ENCODE assay signal across 17 mouse cellular contexts in the genomic region with DNA sequence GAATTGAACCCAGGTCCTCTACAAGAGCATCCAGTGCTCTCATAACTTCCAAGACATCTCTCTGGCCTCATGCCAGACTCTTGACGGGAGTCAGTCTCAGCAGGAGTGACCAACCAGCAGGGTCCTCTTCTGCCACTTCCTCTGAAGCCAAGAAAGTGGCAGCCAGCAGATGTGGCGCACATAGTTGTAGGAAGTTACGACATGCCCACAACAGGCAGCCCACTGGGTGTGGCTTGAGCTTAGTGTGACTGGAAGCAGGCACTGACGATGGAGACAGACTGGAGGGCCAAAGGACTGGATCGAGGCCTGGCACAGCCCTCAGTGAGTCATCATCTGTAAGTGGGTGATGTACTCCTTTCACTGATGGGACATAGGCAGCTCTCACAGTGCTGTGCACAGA. TPM values are rescaled to one million over a fixed set of nuclear protein-coding genes. Genes with fewer than 3 reads are reported as not detected.
A peak's percentile ranks its signal among the peaks of the same experiment; 100 is the strongest.
DNase-seq lines count a peak whose midpoint lies in the region; ATAC-seq and TF ChIP-seq lines count a peak whose summit lies in the region.
"Had no signal": no experiment of that assay in that cellular context is flagged by ENCODE, and none has a peak within 500 bp of the region (broad histone marks: within the 10 kb centered on the region; RNA-seq: fewer than 3 reads in every experiment).

No protein-coding gene starts in this region.

- ATAC-seq in liver, postnatal 0 days = peak; percentile 53; the same call in 1 of the 2 replicates
- peak; percentile 87 for ATAC-seq in megakaryocyte progenitor cell, adult 5-6 weeks (replicated peaks; ENCODE audit: poor library complexity)
- ATAC-seq in forebrain, embryonic 11.5 days (replicated peaks; ENCODE audit: low FRiP score) = no peak
- ATAC-seq: forebrain, embryonic 13.5 days; midbrain, embryonic 16.5 days had no signal

- no peaks in the 10 kb centered on the region for H3K9me3 ChIP-seq in liver, postnatal 0 days (ENCODE audit: low read length)
- H3K9me3 ChIP-seq in forebrain, embryonic 11.5 days (ENCODE audit: control insufficient read depth, low read length) = no peaks in the 10 kb centered on the region
- H3K9me3 ChIP-seq: embryonic facial prominence, embryonic 13.5 days; forebrain, embryonic 13.5 days; hindbrain, embryonic 15.5 days; neural tube, embryonic 15.5 days had no signal

- no peak for TF ChIP-seq EP300 in liver, postnatal 0 days (IDR thresholded peaks at IDR 0.05; ENCODE audit: low read depth)

- DNase-seq in layer of hippocampus, adult 9-11 months = peak; percentile 49
- no peak for DNase-seq in layer of hippocampus, postnatal 25 days (ENCODE audit: extremely low spot score in 1 of 2, low spot score in 1 of 2)
- peak; percentile 42 for DNase-seq in adrenal gland, postnatal 10 days
- DNase-seq in liver, postnatal 0 days = peak; percentile 48
- no peak for DNase-seq in embryo, embryonic 11 days
- no peak for DNase-seq in heart, postnatal 4 days
- DNase-seq in forebrain, embryonic 11.5 days (ENCODE audit: low spot score) = no peak
- DNase-seq: gastrocnemius, adult 2 months; kidney, adult 2 months; thymus, postnatal 25 days had no signal

- H3K4me1 ChIP-seq in liver, postnatal 0 days (ENCODE audit: insufficient read depth) = peaks cover 15% of the 10 kb centered on the region
- peaks cover 2% of the 10 kb centered on the region; the same call in 1 of the 2 replicates for H3K4me1 ChIP-seq in forebrain, embryonic 11.5 days (replicated peaks; ENCODE audit: control insufficient read depth, insufficient read depth, low read length)

- H3K4me3 ChIP-seq in liver, postnatal 0 days (ENCODE audit: low read depth, low read length) = no peak overlapping the region
- no peak overlapping the region for H3K4me3 ChIP-seq in forebrain, embryonic 11.5 days (ENCODE audit: low read depth, low read length)
- H3K4me3 ChIP-seq: embryonic facial prominence, embryonic 13.5 days; forebrain, embryonic 13.5 days; gastrocnemius, adult 2 months; hindbrain, embryonic 15.5 days; neural tube, embryonic 15.5 days had no signal

- 0 out of 2 replicates have a peak overlapping the region, but pooled peaks have one; percentile 16 for H3K27ac ChIP-seq in liver, postnatal 0 days (ENCODE audit: low read depth)
- H3K27ac ChIP-seq in forebrain, embryonic 11.5 days (ENCODE audit: low read depth, low read length) = no peak overlapping the region
- H3K27ac ChIP-seq: embryonic facial prominence, embryonic 13.5 days; forebrain, embryonic 13.5 days; gastrocnemius, adult 2 months; hindbrain, embryonic 15.5 days; liver, embryonic 14.5 days; neural tube, embryonic 15.5 days had no signal

- 64% methylated on average over 5 of the region's 5 CpGs for WGBS in liver, postnatal 0 days (ENCODE audit: insufficient replicate concordance)
- 90% methylated on average over 5 of the region's 5 CpGs for WGBS in forebrain, embryonic 11.5 days

- no peak overlapping the region for H3K4me2 ChIP-seq in liver, postnatal 0 days (ENCODE audit: low read depth, low read length)
- no peak overlapping the region for H3K4me2 ChIP-seq in forebrain, embryonic 11.5 days (ENCODE audit: low read depth, low read length, severe bottlenecking)
- H3K4me2 ChIP-seq: embryonic facial prominence, embryonic 13.5 days; forebrain, embryonic 13.5 days; hindbrain, embryonic 15.5 days; neural tube, embryonic 15.5 days had no signal

- H3K36me3 ChIP-seq in liver, postnatal 0 days (replicated peaks; ENCODE audit: insufficient read depth, low read length) = no peaks in the 10 kb centered on the region
- no peaks in the 10 kb centered on the region for H3K36me3 ChIP-seq in forebrain, embryonic 11.5 days (ENCODE audit: control insufficient read depth, insufficient read depth, low read length)
- H3K36me3 ChIP-seq: embryonic facial prominence, embryonic 13.5 days; hindbrain, embryonic 15.5 days; neural tube, embryonic 15.5 days had no signal

- no peak overlapping the region for H3K9ac ChIP-seq in liver, postnatal 0 days (replicated peaks)
- H3K9ac ChIP-seq in forebrain, embryonic 11.5 days (ENCODE audit: low read length) = no peak overlapping the region
- H3K9ac ChIP-seq: embryonic facial prominence, embryonic 13.5 days; forebrain, embryonic 13.5 days; hindbrain, embryonic 15.5 days; liver, embryonic 14.5 days; neural tube, embryonic 15.5 days had no signal

- TF ChIP-seq CTCF in liver, postnatal 0 days (IDR thresholded peaks at IDR 0.05; ENCODE audit: low read depth) = no peak

- no peaks in the 10 kb centered on the region for H3K27me3 ChIP-seq in liver, postnatal 0 days (ENCODE audit: insufficient read depth, low read length)
- H3K27me3 ChIP-seq in forebrain, embryonic 11.5 days (ENCODE audit: control insufficient read depth, insufficient read depth, low read length) = no peaks in the 10 kb centered on the region
- H3K27me3 ChIP-seq: forebrain, embryonic 13.5 days; hindbrain, embryonic 15.5 days; neural tube, embryonic 15.5 days had no signal

RNA-seq across cellular contexts. Expression of a gene that starts 37.0 kb away (rescaled TPM):
- total RNA-seq in layer of hippocampus, postnatal 25 days (2021) = 10 to 100 TPM; 15.5 to 16.5 TPM
- 10 to 100 TPM; 30.8 to 32.9 TPM for total RNA-seq in adrenal gland, postnatal 10 days (2021)
- 2.8 TPM in 2 replicates for polyA plus RNA-seq in liver, postnatal 0 days (2015; fragmentation: Nextera tagmentation; extraction: Ambion mirVana)
- total RNA-seq in megakaryocyte progenitor cell, adult 5-6 weeks (2015) = 31.0 and 32.8 TPM in 2 replicates
- 6.0 and 7.0 TPM in 2 replicates for total RNA-seq in megakaryocyte progenitor cell, adult 5-6 weeks (2017)
- 10 to 100 TPM; 46.4 to 49.9 TPM for total RNA-seq in heart, postnatal 4 days (2021)
- 38.5 and 47.9 TPM in 2 replicates for polyA plus RNA-seq in forebrain, embryonic 11.5 days (2014; fragmentation: Nextera tagmentation; extraction: Ambion mirVana)

RNA-seq across cellular contexts. Expression of a gene that starts 53.8 kb away (rescaled TPM):
- total RNA-seq in layer of hippocampus, postnatal 25 days (2021) = 10 to 100 TPM; 69.5 to 72.0 TPM
- 100 to 1,000 TPM in 1 of 2 experiments, 10 to 100 TPM in 1; 99.7 to 124 TPM for total RNA-seq in adrenal gland, postnatal 10 days (2021)
- polyA plus RNA-seq in liver, postnatal 0 days (2015; fragmentation: Nextera tagmentation; extraction: Ambion mirVana) = 56.9 and 60.3 TPM in 2 replicates
- total RNA-seq in megakaryocyte progenitor cell, adult 5-6 weeks (2015) = 59.1 and 69.8 TPM in 2 replicates
- total RNA-seq in megakaryocyte progenitor cell, adult 5-6 weeks (2017) = 42.7 and 51.0 TPM in 2 replicates
- 100 to 1,000 TPM; 145 to 150 TPM for total RNA-seq in heart, postnatal 4 days (2021)
- 132 and 135 TPM in 2 replicates for polyA plus RNA-seq in forebrain, embryonic 11.5 days (2014; fragmentation: Nextera tagmentation; extraction: Ambion mirVana)

Comparison
In these comparisons a context has a peak if more than half of its experiments do, and no peak if none do; other contexts are left out.
1. DNase-seq: peak in layer of hippocampus, adult 9-11 months (single experiment), adrenal gland, postnatal 10 days (single experiment) and liver, postnatal 0 days (single experiment); none in layer of hippocampus, postnatal 25 days (0 of 2), embryo, embryonic 11 days (single experiment), heart, postnatal 4 days (single experiment) and forebrain, embryonic 11.5 days (single experiment).